Mouse (Mus musculus) adrenal gland, adult 8-10 months (tissue): ENCODE measurements around the gene Drd2. TPM values are rescaled to one million over a fixed set of nuclear protein-coding genes. Genes with fewer than 3 reads are reported as not detected.

Experiments
- DNase-seq: peaks from one replicate; pipeline ENCODE4 v3.0.0; 2022
- total RNA-seq, 4 experiments: library from RNA; stranded (reverse); gene quantifications; 2 replicates each; pipeline ENCODE4 v1.2.4; 2022

Gene Drd2
- total RNA-seq, result 1 to 10 TPM; 2.1 to 4.1 (median 2.6) TPM

GRCm38 (mm10) chr9:49340136-49341043, at the start of gene Drd2:
TSS of gene Drd2 (plus strand) at chr9:49340627.
- DNase-seq, result peak; percentile 29

GRCm38 (mm10) chr9:49295101-49295500, 45.3 kb upstream of the Drd2 start:
- no peak for DNase-seq

- no peak for DNase-seq
Measured at GRCm38 (mm10) chr9:49307576-49307975, 32.9 kb upstream of the Drd2 start.

- DNase-seq, result no peak
Measured at GRCm38 (mm10) chr9:49310821-49311220, 29.6 kb upstream of the Drd2 start.

- DNase-seq, result no peak
Measured at GRCm38 (mm10) chr9:49318638-49319037, 21.8 kb upstream of the Drd2 start.

- peak; percentile 11 for DNase-seq
Measured at GRCm38 (mm10) chr9:49341044-49341365, 578 bp downstream of the Drd2 start.

- no peak for DNase-seq
Measured at GRCm38 (mm10) chr9:49365763-49366162, 25.3 kb downstream of the Drd2 start.

- DNase-seq, result no peak
Measured at GRCm38 (mm10) chr9:49373946-49374345, 33.5 kb downstream of the Drd2 start.

- DNase-seq, result no peak
Measured at GRCm38 (mm10) chr9:49379962-49380361, 39.5 kb downstream of the Drd2 start.

GRCm38 (mm10) chr9:49384041-49384440, 43.6 kb downstream of the Drd2 start:
- no peak for DNase-seq

GRCm38 (mm10) chr9:49384855-49385254, 44.4 kb downstream of the Drd2 start:
- no peak for DNase-seq

- no peak for DNase-seq
Measured at GRCm38 (mm10) chr9:49385301-49385700, 44.9 kb downstream of the Drd2 start.

- DNase-seq, result peak; percentile 18
Measured at GRCm38 (mm10) chr9:49386119-49386518, 45.7 kb downstream of the Drd2 start.

GRCm38 (mm10) chr9:49392242-49392641, 51.8 kb downstream of the Drd2 start:
- no peak for DNase-seq

GRCm38 (mm10) chr9:49396006-49396405, 55.6 kb downstream of the Drd2 start:
- DNase-seq, result no peak

GRCm38 (mm10) chr9:49403711-49404110, 63.3 kb downstream of the Drd2 start:
- no peak for DNase-seq

- no peak for DNase-seq
Measured at GRCm38 (mm10) chr9:49407028-49407427, 66.6 kb downstream of the Drd2 start.

- DNase-seq, result peak; percentile 5
Measured at GRCm38 (mm10) chr9:49410621-49411020, 70.2 kb downstream of the Drd2 start.

GRCm38 (mm10) chr9:49423866-49424265, 83.4 kb downstream of the Drd2 start:
- no peak for DNase-seq

- DNase-seq, result no peak
Measured at GRCm38 (mm10) chr9:49425585-49425984, 85.2 kb downstream of the Drd2 start.

- DNase-seq, result no peak
Measured at GRCm38 (mm10) chr9:49426921-49427320, 86.5 kb downstream of the Drd2 start, which contains the start of gene Ankk1. TSS of gene Ankk1 (minus strand) at chr9:49427021.

GRCm38 (mm10) chr9:49427478-49427877, 87.1 kb downstream of the Drd2 start:
- no peak for DNase-seq

- no peak for DNase-seq
Measured at GRCm38 (mm10) chr9:49442621-49443020, 102.2 kb downstream of the Drd2 start.

GRCm38 (mm10) chr9:49450491-49450890, 110.1 kb downstream of the Drd2 start:
- peak; percentile 31 for DNase-seq
